Mouse (Mus musculus) lung, embryonic 14.5 days (tissue): ENCODE measurements around the gene Churc1. TPM values are rescaled to one million over a fixed set of nuclear protein-coding genes. Genes with fewer than 3 reads are reported as not detected.
A peak's percentile ranks its signal among the peaks of the same experiment; 100 is the strongest.

Experiments
- ATAC-seq: fragments of 200-750 bp; cut with Nextera tagmentation; 2 replicates; pipeline ENCODE4 v1.8.0; 2017; ENCODE audit warnings: mild to moderate bottlenecking, moderate TSS enrichment, moderate library complexity; ENCODE audit not compliant: insufficient read depth
- DNase-seq: peaks from one replicate; pipeline ENCODE4 v3.0.0-alpha.2; 2015
- H3K27ac ChIP-seq: fragments of 300-500 bp; sonication (generic); 2 replicates; pipeline ENCODE4 v1.5.1; 2014; ENCODE audit warnings: low read depth, mild to moderate bottlenecking, moderate library complexity
- H3K27me3 ChIP-seq: fragments of 300-500 bp; sonication (generic); 2 replicates; pipeline ENCODE4 v1.6.1; 2014; ENCODE audit warnings: low read length, control low read depth; ENCODE audit not compliant: insufficient read depth
- H3K36me3 ChIP-seq: fragments of 300-500 bp; sonication (generic); 2 replicates; pipeline ENCODE4 v1.6.1; 2014; ENCODE audit warnings: control low read depth; ENCODE audit not compliant: insufficient read depth
- H3K4me1 ChIP-seq: fragments of 300-500 bp; sonication (generic); 2 replicates; pipeline ENCODE4 v1.6.1; 2014; ENCODE audit warnings: antibody characterized with exemption, control low read depth; ENCODE audit not compliant: insufficient read depth
- H3K4me2 ChIP-seq: fragments of 300-500 bp; sonication (generic); 2 replicates; pipeline ENCODE4 v1.6.1; 2014; ENCODE audit warnings: mild to moderate bottlenecking
- H3K4me3 ChIP-seq: fragments of 300-500 bp; sonication (generic); 2 replicates; pipeline ENCODE4 v1.5.1; 2014; ENCODE audit warnings: low read depth, low read length
- H3K9ac ChIP-seq: fragments of 300-500 bp; sonication (generic); 2 replicates; pipeline ENCODE4 v1.6.1; 2014
- H3K9me3 ChIP-seq: fragments of 300-500 bp; sonication (generic); 2 replicates; pipeline ENCODE4 v1.6.1; 2016; ENCODE audit warnings: low read depth, low read length, control low read depth
- CTCF ChIP-seq: IDR thresholded peaks from 2 replicates; pipeline ENCODE4 v1.5.1; 2016; ENCODE audit warnings: antibody characterized with exemption, low read depth
- WGBS: fragments of 180-500 bp; shearing (Covaris S2); extraction: QIAGEN DNeasy Blood & Tissue Kit; methylation state at CpG from one replicate; pipeline ENCODE4 v1.1.7; 2014; 5-methylcytosine and 5-hydroxymethylcytosine counted together
- polyA plus RNA-seq: library from polyadenylated mRNA; unstranded; fragments of >200 nt; fragmentation: Nextera tagmentation; extraction: Ambion mirVana; gene quantifications from 2 replicates; pipeline ENCODE4 v1.2.1, GENCODE M21; 2014

Gene Churc1
- polyA plus RNA-seq, result 119 and 137 TPM in 2 replicates

DNA sequence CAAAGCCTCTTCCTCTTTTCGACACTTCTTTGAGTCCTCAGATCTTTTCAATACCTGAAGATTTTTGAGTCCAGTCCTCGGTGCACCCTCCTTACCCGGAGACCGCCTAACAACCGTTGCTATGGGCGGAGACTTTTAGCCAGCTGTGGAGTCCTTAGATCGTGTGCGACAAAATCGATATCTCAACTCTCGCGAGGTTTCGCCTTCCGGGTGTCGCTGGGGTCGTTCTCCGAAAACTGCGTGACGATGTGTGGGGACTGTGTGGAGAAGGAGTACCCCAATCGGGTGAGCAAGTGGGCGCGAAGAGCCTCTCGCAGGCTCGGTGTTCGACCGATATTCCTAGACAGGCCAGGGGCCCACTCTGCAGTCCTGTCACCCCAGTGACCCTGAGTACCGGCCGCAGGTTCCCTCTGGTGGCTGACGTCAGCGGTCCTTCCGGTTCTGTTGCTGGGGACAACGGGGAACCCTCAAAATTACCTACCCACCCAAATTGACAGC lies at the start of gene Churc1, which contains the start of gene Fntb:
TSS of gene Churc1 (plus strand) at position 185 of the 498 bp plus-strand sequence.
TSS of gene Fntb (plus strand) at position 236 of the 498 bp plus-strand sequence.
- Histone ChIP-seq H3K4me3 (peak within 1 kb of the TSS; percentile 70), H3K9me3 (no peaks in the 10 kb centered on the region), H3K27me3 (no peaks in the 10 kb centered on the region), H3K27ac (peak within 1 kb of the TSS; percentile 62; the same call in 1 of the 2 replicates), H3K4me1 (no peaks in the 10 kb centered on the region), H3K9ac (peak within 1 kb of the TSS; percentile 76), H3K36me3 (no peaks in the 10 kb centered on the region), H3K4me2 (peak within 1 kb of the TSS; percentile 72)
- under 1% methylated on average over 31 of the region's 31 CpGs for WGBS
- peak; percentile 98 for ATAC-seq
- TF ChIP-seq CTCF, result no peak; the same call in 1 of the 2 replicates
- DNase-seq, result peak; percentile 98

DNA sequence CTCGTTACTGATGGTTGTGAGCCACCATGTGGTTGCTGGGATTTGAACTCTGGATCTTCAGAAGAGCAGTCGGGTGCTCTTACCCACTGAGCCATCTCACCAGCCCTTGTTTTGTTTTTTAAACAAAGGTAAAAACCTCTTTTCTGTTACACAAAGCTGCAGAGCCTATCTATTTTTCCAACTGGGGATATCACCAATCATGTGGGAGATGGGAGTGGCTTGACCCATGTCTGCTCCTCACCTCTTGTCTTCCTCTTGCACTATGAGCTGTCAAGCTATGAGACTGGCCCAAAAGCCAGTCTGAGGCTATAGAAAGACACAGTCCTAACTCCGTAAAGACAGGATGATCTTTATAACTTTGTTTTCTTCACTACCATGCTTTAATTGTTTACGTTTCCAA lies 47.0 kb upstream of the Churc1 start:
- Histone ChIP-seq H3K36me3 (no peaks in the 10 kb centered on the region), H3K27ac (no peak overlapping the region), H3K4me2 (no peak overlapping the region), H3K27me3 (peaks cover 3% of the 10 kb centered on the region; the same call in 1 of the 2 replicates), H3K9me3 (no peaks in the 10 kb centered on the region), H3K4me1 (no peaks in the 10 kb centered on the region), H3K9ac (no peak overlapping the region), H3K4me3 (no peak overlapping the region)
- TF ChIP-seq CTCF, result no peak
- DNase-seq (no peak), ATAC-seq (no peak)
- WGBS, result 76% methylated on average over 4 of the region's 4 CpGs

DNA sequence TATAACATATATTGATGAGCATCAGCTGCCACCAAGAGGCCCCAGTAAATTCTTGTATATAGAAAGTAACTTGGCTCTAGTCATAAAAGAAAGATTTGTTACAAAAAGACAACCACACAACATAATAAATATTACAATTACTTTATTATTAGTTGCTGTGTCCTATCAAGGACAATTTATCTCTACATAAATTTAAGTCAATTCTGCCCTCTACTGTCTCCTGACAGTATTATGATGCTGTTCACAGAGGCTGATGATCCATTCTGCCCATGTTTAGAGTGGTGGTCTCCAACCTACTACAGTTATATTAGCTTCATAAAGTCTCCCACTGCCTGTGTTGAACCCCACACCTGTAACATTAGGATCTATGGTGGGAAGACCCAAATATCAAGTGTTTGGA lies 44.8 kb upstream of the Churc1 start:
- no peak overlapping the region for H3K4me2 ChIP-seq
- no peak overlapping the region for H3K4me3 ChIP-seq
- DNase-seq (peak; percentile 61), ATAC-seq (no peak)
- H3K9me3 ChIP-seq, result no peaks in the 10 kb centered on the region
- no peak overlapping the region for H3K9ac ChIP-seq
- TF ChIP-seq CTCF, result peak; percentile 28
- no peak overlapping the region for H3K27ac ChIP-seq
- H3K27me3 ChIP-seq, result no peaks in the 10 kb centered on the region
- H3K36me3 ChIP-seq, result no peaks in the 10 kb centered on the region
- no peaks in the 10 kb centered on the region for H3K4me1 ChIP-seq

DNA sequence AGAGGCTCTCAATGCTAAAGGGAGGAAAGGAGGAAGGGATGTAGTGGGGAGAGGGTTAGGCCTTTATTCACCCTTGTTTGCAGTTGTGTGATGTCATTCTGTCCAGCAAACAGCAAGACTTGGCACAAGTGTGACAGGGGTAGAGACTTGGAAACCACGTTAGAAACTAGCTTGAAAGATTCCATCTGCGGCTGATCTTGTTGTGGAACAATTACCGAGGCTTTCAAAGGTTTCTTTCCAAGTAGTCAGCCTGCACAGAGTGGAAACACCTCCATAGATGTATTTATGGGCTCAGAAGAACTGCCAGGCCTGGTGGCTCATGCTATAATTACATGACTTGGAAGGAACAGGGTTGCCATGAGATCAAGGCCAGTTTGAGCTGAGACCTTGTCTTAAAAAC lies 43.3 kb upstream of the Churc1 start:
- H3K27me3 ChIP-seq, result no peaks in the 10 kb centered on the region
- H3K4me2 ChIP-seq, result no peak overlapping the region
- H3K9me3 ChIP-seq, result no peaks in the 10 kb centered on the region
- H3K4me3 ChIP-seq, result no peak overlapping the region
- no peak for ATAC-seq
- no peak overlapping the region for H3K9ac ChIP-seq
- H3K36me3 ChIP-seq, result no peaks in the 10 kb centered on the region
- no peak overlapping the region for H3K27ac ChIP-seq
- no peak for DNase-seq
- H3K4me1 ChIP-seq, result no peaks in the 10 kb centered on the region
- TF ChIP-seq CTCF, result no peak
- 63% methylated on average over 3 of the region's 3 CpGs for WGBS

DNA sequence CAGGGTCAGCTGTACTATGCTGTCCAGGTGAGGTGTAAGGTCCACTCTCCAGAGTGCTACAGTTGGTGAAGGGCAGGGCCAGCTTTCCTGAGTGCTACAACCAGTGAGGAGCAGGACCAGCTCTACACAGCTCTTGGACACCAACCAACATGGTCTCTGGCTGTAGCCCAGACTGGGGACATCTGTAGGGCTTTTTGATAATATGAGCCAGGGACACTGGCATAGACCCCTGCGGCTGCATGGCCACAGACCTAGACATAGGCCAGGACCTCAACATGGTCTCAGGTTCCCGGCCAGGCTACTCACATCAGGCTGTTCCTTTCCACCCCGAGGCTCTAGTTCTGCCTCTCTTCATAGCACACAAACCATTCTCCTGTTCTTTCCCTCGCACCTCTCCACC lies 37.4 kb upstream of the Churc1 start:
- no peak overlapping the region for H3K4me3 ChIP-seq
- no peak overlapping the region for H3K9ac ChIP-seq
- WGBS, result 85% methylated on average over 4 of the region's 4 CpGs
- TF ChIP-seq CTCF, result no peak
- H3K27me3 ChIP-seq, result no peaks in the 10 kb centered on the region
- no peaks in the 10 kb centered on the region for H3K9me3 ChIP-seq
- H3K4me1 ChIP-seq, result no peaks in the 10 kb centered on the region
- ATAC-seq, result no peak
- no peak for DNase-seq
- H3K27ac ChIP-seq, result no peak overlapping the region
- H3K36me3 ChIP-seq, result no peaks in the 10 kb centered on the region
- H3K4me2 ChIP-seq, result no peak overlapping the region

DNA sequence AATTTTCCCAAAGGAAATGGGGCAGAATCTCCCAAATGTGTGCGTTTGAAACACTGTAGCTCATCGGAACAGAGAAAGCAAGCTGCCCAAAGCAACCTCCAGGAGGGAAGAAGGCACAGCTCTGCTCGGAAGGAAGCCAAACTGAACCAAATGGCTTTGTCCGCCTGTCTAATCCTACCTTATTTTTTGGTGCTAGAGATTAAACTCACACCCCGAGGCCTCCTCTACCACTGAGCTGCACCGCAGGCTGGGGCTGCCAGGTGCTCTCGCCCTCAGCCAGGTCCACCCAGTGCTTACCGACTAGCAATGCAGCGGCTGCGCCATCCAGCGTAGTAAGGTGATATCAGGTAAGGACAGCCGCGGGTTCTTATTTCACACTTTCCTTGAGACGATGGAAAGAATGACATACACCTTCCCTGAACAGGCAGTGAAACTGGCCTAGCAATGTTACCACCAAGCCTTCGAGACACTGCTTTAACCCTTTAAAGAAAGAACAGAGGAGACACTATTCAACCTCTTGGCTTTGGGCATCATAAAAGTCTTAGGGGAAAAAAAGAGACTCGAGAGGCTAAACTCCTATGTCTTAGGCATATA lies 14.4 kb upstream of the Churc1 start:
- DNase-seq, result no peak
- ATAC-seq, result no peak

DNA sequence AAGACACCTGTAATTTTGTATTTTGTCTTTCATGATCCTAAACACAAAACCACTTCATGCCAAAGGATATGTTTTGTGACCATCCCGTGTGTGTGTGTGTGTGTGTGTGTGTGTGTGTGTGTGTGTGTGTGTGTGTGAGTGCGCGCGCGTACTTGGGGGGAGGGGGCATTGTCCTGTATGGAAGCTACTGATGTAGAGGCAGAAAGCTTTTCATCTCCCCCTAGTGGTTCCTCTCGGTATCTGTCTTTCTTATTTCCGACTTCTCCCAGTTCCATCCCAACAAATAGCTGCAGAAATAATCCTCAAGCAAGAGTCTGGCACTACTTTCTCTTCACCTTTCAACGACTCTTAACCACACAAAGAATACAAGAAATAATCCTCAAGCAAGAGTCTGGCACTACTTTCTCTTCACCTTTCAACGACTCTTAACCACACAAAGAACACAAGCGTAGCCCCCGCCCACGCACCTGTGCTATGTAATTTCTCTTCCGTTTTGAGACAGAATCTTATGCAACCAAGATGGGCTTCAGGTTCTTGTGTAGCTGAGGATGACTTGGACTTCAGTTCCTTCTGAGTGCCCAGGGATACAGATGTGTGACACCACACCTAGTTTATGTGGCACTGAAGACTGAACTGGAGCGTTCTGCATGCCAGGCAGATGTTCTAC lies 12.6 kb upstream of the Churc1 start:
- H3K4me3 ChIP-seq, result no peak overlapping the region
- H3K9ac ChIP-seq, result no peak overlapping the region
- 39% methylated on average over 14 of the region's 14 CpGs for WGBS
- ATAC-seq (no peak), DNase-seq (peak; percentile 81)
- H3K27ac ChIP-seq, result no peak overlapping the region
- H3K27me3 ChIP-seq, result no peaks in the 10 kb centered on the region
- H3K4me1 ChIP-seq, result no peaks in the 10 kb centered on the region
- no peak overlapping the region for H3K4me2 ChIP-seq
- TF ChIP-seq CTCF, result peak; percentile 72
- H3K9me3 ChIP-seq, result no peaks in the 10 kb centered on the region
- no peaks in the 10 kb centered on the region for H3K36me3 ChIP-seq

More for the DNA sequence above, 14.4 kb upstream of the Churc1 start:
- no peak overlapping the region for H3K9ac ChIP-seq
- H3K9me3 ChIP-seq, result no peaks in the 10 kb centered on the region
- no peak overlapping the region for H3K4me2 ChIP-seq
- H3K27me3 ChIP-seq, result no peaks in the 10 kb centered on the region
- no peak for TF ChIP-seq CTCF
- no peaks in the 10 kb centered on the region for H3K4me1 ChIP-seq
- WGBS, result 73% methylated on average over 16 of the region's 16 CpGs
- no peaks in the 10 kb centered on the region for H3K36me3 ChIP-seq
- H3K4me3 ChIP-seq, result no peak overlapping the region
- no peak overlapping the region for H3K27ac ChIP-seq
